Mouse (Mus musculus): Measurements from ENCODE around the gene Mdc1. TPM values are rescaled to one million over a fixed set of nuclear protein-coding genes. Genes with fewer than 3 reads are reported as not detected.
A peak's percentile ranks its signal among the peaks of the same experiment; 100 is the strongest.

The Mdc1 gene
- polyA plus RNA-seq, 1 experiment from 2014 or later: 22.3 TPM

DNA sequence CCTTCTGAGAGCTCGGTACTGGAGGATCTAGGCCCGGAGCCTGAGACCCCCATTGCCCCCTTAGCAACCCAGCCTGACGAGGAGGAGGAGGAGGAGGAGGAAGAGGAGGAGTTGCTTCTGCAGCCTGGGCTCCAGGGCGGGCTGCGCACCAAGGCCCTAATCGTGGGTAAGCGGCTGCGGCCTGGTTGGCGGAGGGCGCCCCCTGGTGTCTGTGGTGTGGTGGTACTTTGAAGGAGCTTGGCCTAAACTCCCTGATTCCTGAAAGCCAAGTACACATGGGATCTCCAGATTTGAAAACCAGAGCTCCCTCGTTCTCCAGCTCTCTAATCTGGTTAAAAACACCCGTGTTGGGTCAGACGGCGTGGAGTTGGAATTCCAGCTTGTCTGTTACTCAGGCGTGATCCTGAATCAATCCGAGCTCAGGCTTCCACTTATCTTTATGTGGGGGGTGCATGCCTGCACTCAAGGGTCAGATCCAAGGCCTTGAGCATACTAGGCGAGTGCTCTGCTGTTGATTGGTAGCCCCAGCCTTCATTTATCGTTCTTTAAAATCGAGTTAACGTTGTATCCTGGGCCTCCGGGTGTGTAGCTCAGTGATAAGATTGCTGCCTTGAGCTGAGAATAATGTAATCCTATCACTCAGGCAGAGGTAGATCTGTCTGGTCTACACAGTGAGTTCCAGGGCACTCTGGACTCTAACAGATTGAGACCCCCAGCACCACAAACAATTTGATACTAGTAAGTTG, 32.6 kb downstream of the Mdc1 start:
- peaks cover 38% of the 10 kb centered on the region for H3K4me1 ChIP-seq
- peaks cover 5% of the 10 kb centered on the region; the same call in 1 of the 2 replicates for H3K9me3 ChIP-seq
- no peak overlapping the region for H3K9ac ChIP-seq
- peak overlapping the region; percentile 21; the same call in 1 of the 2 replicates for H3K4me2 ChIP-seq
- 33% methylated on average over 21 of the region's 21 CpGs for WGBS
- H3K27ac ChIP-seq: peak overlapping the region; percentile 42; the same call in 1 of the 2 replicates
- H3K36me3 ChIP-seq (replicated peaks): peaks cover 46% of the 10 kb centered on the region
- H3K27me3 ChIP-seq: no peaks in the 10 kb centered on the region
- peak overlapping the region; percentile 13 for H3K4me3 ChIP-seq (replicated peaks)
- ATAC-seq (ENCODE audit: low FRiP score): peak; percentile 31; the same call in 1 of the 2 replicates

- Histone ChIP-seq H3K27ac (no peak overlapping the region), H3K9ac (no peak overlapping the region), H3K27me3 (no peaks in the 10 kb centered on the region), H3K4me1 (peaks cover 30% of the 10 kb centered on the region), H3K4me2 (no peak overlapping the region), H3K9me3 (peaks cover 5% of the 10 kb centered on the region; the same call in 1 of the 2 replicates), H3K4me3 (replicated peaks) (no peak overlapping the region), H3K36me3 (replicated peaks) (peaks cover 46% of the 10 kb centered on the region)
- 86% methylated on average over 6 of the region's 6 CpGs for WGBS
- no peak for ATAC-seq (ENCODE audit: low FRiP score)
These were observed 33.4 kb downstream of the Mdc1 start for GRCm38 (mm10) chr17:35874721-35875120.

GRCm38 (mm10) chr17:35879245-35880057, 38.1 kb downstream of the Mdc1 start, which contains the start of gene Dhx16:
Gene Dhx16, plus strand, starts transcription at chr17:35879819.
- ATAC-seq (ENCODE audit: low FRiP score): peak; percentile 90
- H3K9me3 ChIP-seq: no peaks in the 10 kb centered on the region
- 5% methylated on average over 66 of the region's 66 CpGs for WGBS
- H3K4me2 ChIP-seq: peak within 1 kb of the TSS; percentile 82
- peaks cover 48% of the 10 kb centered on the region for H3K36me3 ChIP-seq (replicated peaks)
- H3K27ac ChIP-seq: peak within 1 kb of the TSS; percentile 78
- no peaks in the 10 kb centered on the region for H3K27me3 ChIP-seq
- peaks cover 12% of the 10 kb centered on the region for H3K4me1 ChIP-seq
- H3K4me3 ChIP-seq (replicated peaks): peak within 1 kb of the TSS; percentile 97
- peak within 1 kb of the TSS; percentile 83 for H3K9ac ChIP-seq

- Histone ChIP-seq H3K4me3 (replicated peaks) (no peak overlapping the region), H3K36me3 (replicated peaks) (peaks cover 64% of the 10 kb centered on the region), H3K27me3 (no peaks in the 10 kb centered on the region), H3K4me2 (no peak overlapping the region), H3K27ac (no peak overlapping the region), H3K4me1 (peaks cover 12% of the 10 kb centered on the region), H3K9me3 (no peaks in the 10 kb centered on the region), H3K9ac (no peak overlapping the region)
- no peak for ATAC-seq (ENCODE audit: low FRiP score)
- WGBS: 91% methylated on average over 17 of the region's 17 CpGs
These were observed 41.6 kb downstream of the Mdc1 start for GRCm38 (mm10) chr17:35882924-35883323.

GRCm38 (mm10) chr17:35883777-35884176, 42.5 kb downstream of the Mdc1 start:
- peaks cover 73% of the 10 kb centered on the region for H3K36me3 ChIP-seq (replicated peaks)
- ATAC-seq (ENCODE audit: low FRiP score): no peak
- no peak overlapping the region for H3K27ac ChIP-seq
- no peak overlapping the region for H3K4me2 ChIP-seq
- H3K9me3 ChIP-seq: no peaks in the 10 kb centered on the region
- H3K4me3 ChIP-seq (replicated peaks): no peak overlapping the region
- no peaks in the 10 kb centered on the region for H3K27me3 ChIP-seq
- 96% methylated on average over 14 of the region's 14 CpGs for WGBS
- H3K9ac ChIP-seq: no peak overlapping the region
- H3K4me1 ChIP-seq: peaks cover 12% of the 10 kb centered on the region

GRCm38 (mm10) chr17:35887725-35888124, 46.4 kb downstream of the Mdc1 start:
- H3K9ac ChIP-seq: no peak overlapping the region
- no peaks in the 10 kb centered on the region for H3K27me3 ChIP-seq
- no peak for ATAC-seq (ENCODE audit: low FRiP score)
- 91% methylated on average over 9 of the region's 17 CpGs for WGBS
- no peak overlapping the region for H3K27ac ChIP-seq
- no peaks in the 10 kb centered on the region for H3K9me3 ChIP-seq
- H3K36me3 ChIP-seq (replicated peaks): peaks cover 95% of the 10 kb centered on the region
- H3K4me3 ChIP-seq (replicated peaks): no peak overlapping the region
- no peaks in the 10 kb centered on the region for H3K4me1 ChIP-seq
- H3K4me2 ChIP-seq: no peak overlapping the region

- Histone ChIP-seq H3K27ac (peak within 1 kb of the TSS; percentile 94), H3K27me3 (no peaks in the 10 kb centered on the region), H3K4me2 (peak within 1 kb of the TSS; percentile 99), H3K36me3 (replicated peaks) (peaks cover 69% of the 10 kb centered on the region), H3K9ac (peak within 1 kb of the TSS; percentile 86), H3K4me1 (peaks cover 20% of the 10 kb centered on the region), H3K9me3 (no peaks in the 10 kb centered on the region), H3K4me3 (replicated peaks) (peak within 1 kb of the TSS; percentile 78)
- peak; percentile 94 for ATAC-seq (ENCODE audit: low FRiP score)
- WGBS: 1% methylated on average over 82 of the region's 86 CpGs
These were observed 55.7 kb downstream of the Mdc1 start, which contains the start of gene 2310061I04Rik for GRCm38 (mm10) chr17:35896781-35897643. Gene 2310061I04Rik, minus strand, starts transcription at chr17:35897431.

- ATAC-seq (ENCODE audit: low FRiP score): peak; percentile 52
- Histone ChIP-seq H3K4me1 (peaks cover 20% of the 10 kb centered on the region), H3K4me2 (peak overlapping the region; percentile 99), H3K9ac (peak overlapping the region; percentile 86; the same call in 1 of the 2 replicates), H3K4me3 (replicated peaks) (peak overlapping the region; percentile 78; the same call in 1 of the 2 replicates), H3K36me3 (replicated peaks) (peaks cover 71% of the 10 kb centered on the region), H3K27me3 (no peaks in the 10 kb centered on the region), H3K27ac (peak overlapping the region; percentile 94), H3K9me3 (no peaks in the 10 kb centered on the region)
- 46% methylated on average over 23 of the region's 23 CpGs for WGBS
These were observed 56.6 kb downstream of the Mdc1 start for GRCm38 (mm10) chr17:35897644-35898573.

DNA sequence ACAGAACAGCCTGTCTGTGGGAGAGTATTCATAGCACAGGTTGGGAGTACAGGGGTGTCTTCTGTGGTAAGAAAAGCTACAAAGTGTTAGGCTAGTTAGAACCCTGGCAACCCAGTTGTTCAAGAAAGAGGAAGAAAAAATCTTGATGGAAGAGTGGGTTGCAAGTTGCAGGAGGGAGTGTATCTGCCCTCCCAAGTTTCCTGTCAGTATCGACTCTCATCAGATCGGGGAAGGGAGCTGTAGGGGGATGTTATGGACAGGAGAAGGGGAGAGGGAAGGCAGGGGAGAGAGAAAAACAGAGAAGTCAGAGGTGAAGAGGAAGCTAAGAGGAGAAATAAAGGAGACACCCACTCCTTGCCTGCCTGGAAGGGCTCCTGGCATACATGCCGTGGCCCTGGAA, 59.3 kb downstream of the Mdc1 start:
- Histone ChIP-seq H3K9me3 (no peaks in the 10 kb centered on the region), H3K4me3 (replicated peaks) (no peak overlapping the region), H3K27ac (no peak overlapping the region), H3K4me1 (peaks cover 17% of the 10 kb centered on the region), H3K4me2 (no peak overlapping the region), H3K27me3 (no peaks in the 10 kb centered on the region), H3K9ac (no peak overlapping the region), H3K36me3 (replicated peaks) (peaks cover 79% of the 10 kb centered on the region)
- no peak for ATAC-seq (ENCODE audit: low FRiP score)
- WGBS: 95% methylated on average over 3 of the region's 3 CpGs

- H3K36me3 ChIP-seq (replicated peaks): peaks cover 93% of the 10 kb centered on the region
- 0 out of 2 replicates have a peak overlapping the region, but pooled peaks have one; percentile 8 for H3K27ac ChIP-seq
- peaks cover 7% of the 10 kb centered on the region for H3K4me1 ChIP-seq
- H3K9ac ChIP-seq: no peak overlapping the region
- ATAC-seq (ENCODE audit: low FRiP score): no peak
- no peaks in the 10 kb centered on the region for H3K9me3 ChIP-seq
- WGBS: 92% methylated on average over 9 of the region's 9 CpGs
- no peaks in the 10 kb centered on the region for H3K27me3 ChIP-seq
- H3K4me3 ChIP-seq (replicated peaks): no peak overlapping the region
- H3K4me2 ChIP-seq: no peak overlapping the region
These were observed 62.2 kb downstream of the Mdc1 start for GRCm38 (mm10) chr17:35903343-35903991.

Data from forebrain, embryonic 12.5 days (tissue).